Mouse (Mus musculus) hindbrain, embryonic 11.5 days (tissue): ENCODE data around the gene Emc1. TPM values are rescaled to one million over a fixed set of nuclear protein-coding genes. Genes with fewer than 3 reads are reported as not detected.

Experiments
- polyA plus RNA-seq: library from polyadenylated mRNA; unstranded; fragments of >200 nt; fragmentation: Nextera tagmentation; extraction: Ambion mirVana; gene quantifications from 2 replicates; pipeline ENCODE4 v1.2.1, GENCODE M21; 2014

Gene Emc1
- polyA plus RNA-seq, 1 experiment from 2014 or later, result 23.5 TPM

Other genes starting within 250 kb of the Emc1 start
- gene Minos1, start 221.5 kb upstream of the Emc1 start, polyA plus RNA-seq, result 399 TPM in 2 replicates
- gene Capzb, start 159.7 kb upstream of the Emc1 start, polyA plus RNA-seq, result 239 and 255 TPM in 2 replicates
- gene Pqlc2, start 41.9 kb upstream of the Emc1 start, polyA plus RNA-seq, result 11.8 and 13.8 TPM in 2 replicates
- 64.7 and 74.0 TPM in 2 replicates for gene Akr7a5, start 41.8 kb upstream of the Emc1 start, polyA plus RNA-seq
- 120 and 123 TPM in 2 replicates for gene Mrto4, start within 50 bp of the Emc1 start, polyA plus RNA-seq
- gene Ubr4, start within 50 bp of the Emc1 start, polyA plus RNA-seq, result 76.5 and 82.5 TPM in 2 replicates
- gene Iffo2, start 178.0 kb downstream of the Emc1 start, polyA plus RNA-seq, result 3.3 and 4.8 TPM in 2 replicates